Mouse (Mus musculus): ENCODE measurements at regions not wholly inside any gene's neighbourhood (a gene's known extent, or its start where the extent isn't known, plus 50 kb on each side); places are given as distances from the start of the nearest gene placed in this dataset.

DNA sequence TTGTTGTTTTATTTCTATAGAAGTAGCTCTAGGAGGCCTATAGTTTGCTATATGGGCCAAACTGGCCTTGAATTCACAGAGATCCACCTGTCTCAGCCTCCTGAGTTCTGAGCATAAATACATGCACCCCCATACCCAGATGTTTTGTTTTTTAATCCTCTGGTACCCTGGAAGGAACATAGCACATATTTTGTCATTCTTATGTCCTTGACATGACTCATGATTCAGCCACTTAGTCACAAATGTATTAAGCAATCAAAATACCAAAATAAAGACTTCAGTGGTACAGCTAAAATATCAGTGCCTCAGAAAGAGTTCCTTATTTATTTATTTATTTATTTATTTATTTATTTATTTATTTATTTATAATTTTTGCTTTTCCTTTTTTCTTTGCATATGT lies 1428.3 kb downstream of the Gsdmc2 start:
- no peak for DNase-seq (ENCODE audit: low spot score)

DNA sequence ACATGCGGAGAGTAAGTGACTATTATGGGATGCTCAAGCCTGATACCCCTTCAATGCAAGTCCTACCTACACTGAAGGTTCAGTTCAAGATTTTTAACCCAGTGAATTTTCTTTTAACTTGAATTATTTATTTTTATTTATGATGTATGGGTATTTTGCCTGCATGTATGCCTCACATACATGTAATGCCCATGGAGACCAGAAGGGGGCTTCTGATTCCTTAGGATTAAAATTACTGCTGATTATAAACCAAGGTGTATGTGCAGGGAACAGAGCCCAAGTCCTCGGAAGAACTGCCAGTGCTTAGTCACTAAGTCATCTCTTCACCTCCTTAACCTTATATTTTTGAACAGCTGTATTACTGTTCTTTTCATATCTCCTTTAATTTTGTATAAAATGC lies 1431.3 kb downstream of the Gsdmc2 start:
- no peak for DNase-seq (ENCODE audit: low spot score)

- DNase-seq (ENCODE audit: low spot score), result no peak
These were observed 1442.8 kb downstream of the Gsdmc2 start for GRCm38 (mm10) chr15:62402142-62402541.

DNA sequence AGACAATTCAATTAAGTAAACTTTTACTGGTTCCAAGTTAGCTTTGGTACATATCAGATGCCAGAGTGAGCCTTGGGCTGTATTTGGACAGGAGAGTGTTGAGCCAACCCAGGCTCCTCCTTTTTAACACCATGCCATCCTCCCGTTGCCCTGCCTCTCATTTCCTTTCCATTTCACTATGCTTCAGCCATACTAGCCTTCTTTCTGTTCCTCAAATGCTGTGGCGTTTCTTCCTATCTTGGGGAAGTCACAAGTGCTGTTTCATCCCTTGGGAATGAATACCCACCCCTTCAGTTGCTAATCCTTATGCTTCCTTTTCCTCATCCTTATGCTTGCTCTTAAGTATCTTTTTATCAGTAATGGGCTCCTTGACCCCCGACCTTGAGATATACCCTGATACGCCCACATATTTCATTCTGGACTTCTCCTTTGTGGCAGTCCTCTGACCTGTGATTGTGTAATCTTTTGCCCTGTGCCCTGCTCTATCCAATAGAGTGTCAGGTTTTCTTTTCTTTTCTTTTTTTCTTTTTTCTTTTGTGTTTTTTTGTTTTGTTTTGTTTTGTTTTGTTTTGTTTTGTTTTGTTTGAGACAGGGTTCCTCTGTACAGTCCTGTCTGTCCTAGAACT lies 1443.9 kb downstream of the Gsdmc2 start:
- DNase-seq (ENCODE audit: low spot score), result no peak

DNA sequence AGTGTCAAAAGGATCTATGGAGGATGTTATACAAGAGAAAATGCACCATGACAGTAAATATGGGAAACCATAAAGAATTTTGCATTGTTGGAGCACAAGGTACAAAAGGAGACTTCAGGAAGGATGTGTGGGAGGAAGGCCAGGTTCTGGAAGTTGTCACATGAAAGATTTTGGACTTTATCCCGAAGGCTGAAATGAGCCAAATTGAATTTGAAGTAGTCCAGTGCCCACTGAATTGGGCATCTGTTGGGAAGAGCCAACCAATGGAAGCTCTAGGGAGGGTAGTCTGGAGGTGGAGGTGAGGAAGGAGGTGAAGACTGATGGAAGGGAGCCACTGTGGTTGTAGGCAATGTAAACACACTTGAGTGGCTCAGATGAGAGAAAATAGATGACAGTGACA lies 1445.6 kb downstream of the Gsdmc2 start:
- DNase-seq (ENCODE audit: low spot score), result no peak

- no peak for DNase-seq (ENCODE audit: low spot score)
These were observed 1448.0 kb downstream of the Gsdmc2 start for GRCm38 (mm10) chr15:62397009-62397408.

- DNase-seq (ENCODE audit: low spot score), result no peak
These were observed 1449.6 kb downstream of the Gsdmc2 start for GRCm38 (mm10) chr15:62395377-62395776.

GRCm38 (mm10) chr15:62393416-62393815 lies 1451.6 kb downstream of the Gsdmc2 start:
- no peak for DNase-seq (ENCODE audit: low spot score)

- no peak for DNase-seq (ENCODE audit: low spot score)
These were observed 1452.1 kb downstream of the Gsdmc2 start for GRCm38 (mm10) chr15:62392839-62393238.

- no peak for DNase-seq (ENCODE audit: low spot score)
These were observed 1452.6 kb downstream of the Gsdmc2 start for GRCm38 (mm10) chr15:62392381-62392780.

- DNase-seq (ENCODE audit: low spot score), result no peak
These were observed 1455.4 kb downstream of the Gsdmc2 start for GRCm38 (mm10) chr15:62389431-62390105.

DNA sequence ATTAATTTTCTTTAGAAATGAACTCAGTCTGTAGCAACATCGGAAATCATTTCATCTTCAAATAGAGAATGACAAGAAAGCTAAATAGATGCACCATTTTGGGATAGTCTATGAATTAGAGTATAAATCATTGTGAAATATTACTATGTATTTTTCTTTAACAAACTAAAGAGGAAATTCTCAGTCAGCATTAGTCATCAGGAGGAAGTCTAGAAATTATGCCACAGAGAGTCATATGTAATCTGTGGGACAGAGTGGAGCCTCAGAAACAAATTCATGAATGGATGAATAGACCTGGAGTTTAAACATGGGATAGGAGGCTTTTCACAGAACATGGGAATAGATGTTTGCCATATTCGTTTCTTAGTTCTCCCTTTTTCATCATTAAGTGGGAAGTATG lies 1459.4 kb upstream of the A1bg start:
- no peak for DNase-seq (ENCODE audit: low spot score)

- DNase-seq (ENCODE audit: low spot score), result no peak
These were observed 1451.8 kb upstream of the A1bg start for GRCm38 (mm10) chr15:62374641-62375040.

DNA sequence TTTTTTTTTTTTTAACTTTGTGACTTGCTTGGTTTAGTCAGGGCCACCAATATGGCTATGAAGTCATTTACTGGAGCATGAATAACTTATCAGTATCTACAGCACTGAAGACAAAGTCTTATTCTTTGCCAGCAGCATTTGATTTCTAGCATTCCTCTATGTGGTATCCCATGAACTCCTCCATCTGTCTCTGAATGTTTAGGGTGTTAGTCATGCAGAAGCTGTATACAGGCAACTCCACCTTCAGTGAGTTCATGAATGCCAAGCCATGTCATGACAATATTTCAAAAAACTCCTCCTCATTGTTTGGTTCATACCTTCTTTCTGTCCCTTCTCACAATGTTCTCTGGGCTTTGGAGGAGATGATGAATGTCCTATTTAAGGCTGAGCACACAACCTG lies 1438.4 kb upstream of the A1bg start:
- no peak for DNase-seq (ENCODE audit: low spot score)

DNA sequence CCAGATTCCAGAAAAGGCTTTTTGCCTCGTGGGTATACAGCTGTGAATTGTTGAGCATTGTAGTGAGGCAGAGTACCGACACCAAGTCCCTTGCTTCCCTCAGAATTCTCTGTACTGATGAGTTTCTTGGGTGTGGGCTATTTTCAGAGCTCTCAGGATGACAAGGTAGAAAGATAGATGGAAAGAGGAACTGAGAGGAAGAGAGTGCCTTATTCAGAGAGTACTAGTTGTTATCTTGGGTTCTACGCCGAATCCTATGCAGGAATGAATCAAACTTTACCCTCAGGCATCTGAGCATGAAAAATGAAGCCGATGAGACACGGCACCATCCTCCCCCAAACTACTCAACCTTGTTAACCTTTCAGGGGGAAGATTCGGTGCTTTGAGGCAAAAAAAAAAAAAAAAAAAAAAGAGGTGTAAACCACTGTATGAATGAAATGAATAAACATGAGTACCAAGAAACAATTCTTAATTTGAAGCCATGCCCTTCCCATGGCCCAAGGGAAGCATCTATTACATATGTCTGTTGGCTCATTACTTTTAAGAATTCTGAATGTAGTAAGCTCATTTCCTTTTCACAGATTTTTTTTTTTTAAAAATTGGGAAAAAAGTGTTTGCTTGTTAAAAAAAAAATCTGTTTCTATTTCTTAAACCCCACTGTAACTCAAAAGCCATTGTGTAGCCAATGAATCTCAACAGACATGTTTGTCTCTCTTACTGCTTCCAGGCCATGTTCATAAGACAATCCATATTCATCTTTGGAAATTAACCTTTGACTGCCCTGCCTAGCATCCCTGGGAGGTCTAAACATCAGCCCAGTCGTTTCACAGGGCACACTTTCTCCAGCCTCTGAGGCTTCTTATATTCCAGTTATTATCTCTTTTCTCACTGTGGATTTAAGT lies 1435.8 kb upstream of the A1bg start:
- no peak for DNase-seq (ENCODE audit: low spot score)

GRCm38 (mm10) chr15:62353786-62354185 lies 1431.0 kb upstream of the A1bg start:
- DNase-seq (ENCODE audit: low spot score), result no peak

- no peak for DNase-seq (ENCODE audit: low spot score)
These were observed 1428.3 kb upstream of the A1bg start for GRCm38 (mm10) chr15:62350862-62351757.

DNA sequence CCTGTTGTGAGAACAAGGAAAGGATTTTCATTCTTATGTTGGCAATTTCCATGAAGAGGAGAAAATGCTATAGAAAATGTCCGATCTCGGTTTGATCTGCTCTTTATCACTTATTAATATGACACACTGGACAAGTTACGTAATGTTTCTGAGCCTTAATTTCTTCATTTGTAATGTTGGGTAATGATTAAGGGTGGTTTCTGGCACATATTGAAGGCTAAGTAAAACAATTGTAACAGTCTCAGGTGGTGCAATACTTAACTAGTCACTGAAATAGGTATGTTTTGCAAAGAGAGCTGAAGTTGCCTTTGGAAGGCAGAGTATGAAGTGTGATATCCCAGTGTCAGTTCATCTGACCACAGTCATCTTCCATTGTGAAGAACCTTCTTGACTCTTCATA lies 1427.2 kb upstream of the A1bg start:
- no peak for DNase-seq (ENCODE audit: low spot score)

- no peak for DNase-seq (ENCODE audit: low spot score)
These were observed 1426.1 kb upstream of the A1bg start for GRCm38 (mm10) chr15:62348956-62349355.

DNA sequence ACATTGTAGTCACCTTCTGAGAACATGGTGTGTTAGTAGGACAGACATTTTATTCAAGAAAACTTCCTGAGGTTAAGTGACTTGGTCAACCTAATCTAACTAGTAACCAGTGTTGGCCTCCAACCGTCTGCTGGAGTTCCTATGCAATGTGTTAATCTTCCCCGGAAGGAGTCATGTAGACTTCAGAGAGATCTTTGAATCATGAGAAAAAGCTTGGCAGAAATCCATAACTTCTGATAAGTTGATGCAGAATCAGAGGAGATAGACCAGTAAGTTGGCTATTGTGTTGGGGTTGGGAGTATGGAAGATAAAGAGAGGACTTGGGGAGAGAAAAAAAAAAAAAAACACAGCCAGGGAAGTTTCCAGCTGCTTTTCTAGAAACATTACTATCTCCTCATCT lies 1424.9 kb upstream of the A1bg start:
- no peak for DNase-seq (ENCODE audit: low spot score)

GRCm38 (mm10) chr15:62345893-62346292 lies 1423.1 kb upstream of the A1bg start:
- DNase-seq (ENCODE audit: low spot score), result no peak
